In genomic region chr9:71453917-71454316, GRCm38 (mm10) we compare ENCODE assay signal across 24 mouse cellular contexts. TPM values are rescaled to one million over a fixed set of nuclear protein-coding genes. Genes with fewer than 3 reads are reported as not detected.
DNase-seq lines count a peak whose midpoint lies in the region; ATAC-seq and TF ChIP-seq lines count a peak whose summit lies in the region.
"Had no signal": no experiment of that assay in that cellular context is flagged by ENCODE, and none has a peak within 500 bp of the region (broad histone marks: within the 10 kb centered on the region; RNA-seq: fewer than 3 reads in every experiment).

No protein-coding gene starts in this region.

- no peak overlapping the region for H3K27ac ChIP-seq in heart, postnatal 0 days (ENCODE audit: low read depth)
- H3K27ac ChIP-seq in liver, embryonic 12.5 days = no peak overlapping the region
- H3K27ac ChIP-seq: forebrain, embryonic 13.5 days; heart, embryonic 13.5 days; hindbrain, embryonic 14.5 days; neural tube, embryonic 13.5 days had no signal

- TF ChIP-seq CTCF in heart, postnatal 0 days (IDR thresholded peaks at IDR 0.05; ENCODE audit: low read depth) = peak; percentile 24; the same call in 1 of the 2 replicates
- peak; percentile 41 for TF ChIP-seq CTCF in Patski (IDR thresholded peaks at IDR 0.05)

- no peak for TF ChIP-seq EP300 in heart, postnatal 0 days (IDR thresholded peaks at IDR 0.05; ENCODE audit: low read depth)

- no peak overlapping the region for H3K4me2 ChIP-seq in heart, postnatal 0 days (ENCODE audit: low read depth, low read length)
- 0 out of 2 replicates have a peak overlapping the region, but pooled peaks have one; percentile 25 for H3K4me2 ChIP-seq in liver, embryonic 12.5 days
- H3K4me2 ChIP-seq: forebrain, embryonic 13.5 days; heart, embryonic 13.5 days; hindbrain, embryonic 14.5 days; midbrain, embryonic 11.5 days; neural tube, embryonic 13.5 days had no signal

- no peaks in the 10 kb centered on the region for H3K27me3 ChIP-seq in heart, postnatal 0 days (ENCODE audit: control insufficient read depth, insufficient read depth, low read length)
- H3K27me3 ChIP-seq in liver, embryonic 12.5 days (replicated peaks) = no peaks in the 10 kb centered on the region
- H3K27me3 ChIP-seq in Patski = no peaks in the 10 kb centered on the region
- H3K27me3 ChIP-seq: forebrain, embryonic 13.5 days had no signal

- H3K4me1 ChIP-seq in heart, postnatal 0 days (ENCODE audit: control insufficient read depth, insufficient read depth) = 0 out of 2 replicates have a peak, but pooled peaks cover 6% of the 10 kb centered on the region
- H3K4me1 ChIP-seq in liver, embryonic 12.5 days = peaks cover 13% of the 10 kb centered on the region
- H3K4me1 ChIP-seq: neural tube, embryonic 13.5 days had no signal

- in situ Hi-C loops in Patski (cut with MboI; ENCODE audit: low pct_unique_long_range_greater_than_20kb) = loop anchor here (10.0 kb wide), 1 partner anchor 329 kb away; no protein-coding TSS in a partner anchor

- H3K4me3 ChIP-seq in heart, postnatal 0 days (ENCODE audit: low read depth, low read length) = no peak overlapping the region
- no peak overlapping the region for H3K4me3 ChIP-seq in liver, embryonic 12.5 days
- H3K4me3 ChIP-seq: forebrain, embryonic 13.5 days; heart, embryonic 13.5 days; neural tube, embryonic 13.5 days had no signal

- H3K36me3 ChIP-seq in heart, postnatal 0 days (replicated peaks; ENCODE audit: control insufficient read depth, insufficient read depth, low read length) = no peaks in the 10 kb centered on the region
- no peaks in the 10 kb centered on the region for H3K36me3 ChIP-seq in liver, embryonic 12.5 days
- H3K36me3 ChIP-seq: heart, embryonic 13.5 days; neural tube, embryonic 13.5 days had no signal

- CTCF ChIA-PET in Patski (lab: Charles Lee) = interaction anchor here (1.0 to 4.5 kb wide), 4 partner anchors 8 to 266 kb away, joined by 3 to 16 read pairs (median 4); no protein-coding TSS in a partner anchor

- no peak overlapping the region for H3K9ac ChIP-seq in heart, postnatal 0 days (replicated peaks; ENCODE audit: low read depth, low read length)
- H3K9ac ChIP-seq in liver, embryonic 12.5 days = no peak overlapping the region
- H3K9ac ChIP-seq: forebrain, embryonic 13.5 days; heart, embryonic 13.5 days; hindbrain, embryonic 14.5 days; neural tube, embryonic 13.5 days had no signal

- POLR2A ChIA-PET in Patski (lab: Charles Lee) = interaction anchor here (0.7 kb wide), 1 partner anchor 92 kb away, joined by 4 read pairs; no protein-coding TSS in a partner anchor

- 65% methylated on average over 5 of the region's 5 CpGs for WGBS in heart, postnatal 0 days
- 45% methylated on average over 5 of the region's 5 CpGs for whole genome bisulfite sequencing in liver, embryonic 12.5 days (ENCODE audit: insufficient replicate concordance)

- ATAC-seq in heart, postnatal 0 days (ENCODE audit: insufficient read depth, low read depth) = no peak
- ATAC-seq in liver, embryonic 12.5 days = no peak
- no peak for ATAC-seq in Patski
- ATAC-seq in cerebellum, adult (ENCODE audit: insufficient number of reproducible peaks, low FRiP score, low TSS enrichment) = no peak
- ATAC-seq: forebrain, embryonic 13.5 days; inflammation-experienced regulatory T-cells, adult 6 months had no signal

- DNase-seq in heart, postnatal 0 days (ENCODE audit: low spot score) = no peak
- no peak for DNase-seq in heart, postnatal 4 days
- DNase-seq in liver (no peak), A20 (ENCODE audit: low read depth, low spot score) (peak; percentile 19), Patski (ENCODE audit: low read depth, low spot score) (no peak)
- DNase-seq in left cerebral cortex, postnatal 36 days (ENCODE audit: low spot score in 2 of 2) = no peak
- DNase-seq: adrenal gland, adult 2 months; adrenal gland, postnatal 36 days; cerebellum, adult 8-10 months; cerebellum, postnatal 25 days; gastrocnemius, postnatal 14 days; heart, postnatal 36 days; kidney, adult 2 months; layer of hippocampus, postnatal 36 days; lung, adult 18-20 months; lung, postnatal 36 days had no signal

- intact Hi-C loops in left cerebral cortex, postnatal 36 days (cut with DNase I) = no loop called here

- H3K9me3 ChIP-seq in heart, postnatal 0 days (replicated peaks; ENCODE audit: control insufficient read depth, low read length) = no peaks in the 10 kb centered on the region
- H3K9me3 ChIP-seq in liver, embryonic 12.5 days (replicated peaks) = no peaks in the 10 kb centered on the region
- H3K9me3 ChIP-seq: forebrain, embryonic 13.5 days; heart, embryonic 13.5 days had no signal

RNA-seq across cellular contexts. Expression of gene Polr2m, which starts 31.8 kb away (rescaled TPM):
- 186 and 197 TPM in 2 replicates for total RNA-seq in heart, postnatal 0 days (2014; rRNA removed; ENCODE audit: low replicate concordance)
- polyA plus RNA-seq in heart, postnatal 0 days (2015; fragmentation: Nextera tagmentation; extraction: Ambion mirVana) = 243 and 249 TPM in 2 replicates
- 100 to 1,000 TPM; 299 to 302 TPM for total RNA-seq in heart, postnatal 4 days (2021)
- polyA plus RNA-seq in liver, embryonic 12.5 days (2016; fragmentation: Nextera tagmentation; extraction: Ambion mirVana) = 209 and 213 TPM in 2 replicates
- polyA plus RNA-seq in Patski (2021) = 258 TPM
- total RNA-seq in left cerebral cortex, postnatal 36 days (2021) = 100 to 1,000 TPM; 190 to 225 TPM
